Mouse (Mus musculus) naive thymus-derived CD4-positive, alpha-beta T cell, adult 2 months (primary cell): Measurements from ENCODE around the gene St8sia1.

Experiments
- DNase-seq: peaks from one replicate; pipeline ENCODE4 v3.0.0-alpha.2; 2011; ENCODE audit warnings: low read depth

St8sia1 gene

DNA sequence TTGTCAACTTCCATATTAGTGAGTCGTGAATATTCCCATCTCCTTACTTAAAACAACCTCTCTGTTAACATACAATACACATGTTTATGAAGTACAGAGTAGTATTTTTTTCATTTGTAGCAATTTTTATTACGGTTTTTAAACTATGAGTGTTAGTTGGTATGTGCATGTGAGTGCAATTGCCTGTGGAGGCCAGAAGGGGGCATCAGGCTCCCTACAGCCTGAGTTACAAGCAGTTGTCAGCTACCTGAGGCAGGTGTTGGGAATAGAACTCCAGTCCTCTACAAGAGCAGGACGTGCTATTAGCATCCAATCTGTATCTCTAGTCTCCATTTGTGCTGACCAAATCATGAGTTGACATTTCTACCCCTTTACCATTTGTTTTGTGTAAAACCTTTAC is 19.8 kb downstream of the St8sia1 start:
- no peak for DNase-seq

- no peak for DNase-seq
These were observed 20.8 kb downstream of the St8sia1 start for GRCm38 (mm10) chr6:142943419-142943818.

DNA sequence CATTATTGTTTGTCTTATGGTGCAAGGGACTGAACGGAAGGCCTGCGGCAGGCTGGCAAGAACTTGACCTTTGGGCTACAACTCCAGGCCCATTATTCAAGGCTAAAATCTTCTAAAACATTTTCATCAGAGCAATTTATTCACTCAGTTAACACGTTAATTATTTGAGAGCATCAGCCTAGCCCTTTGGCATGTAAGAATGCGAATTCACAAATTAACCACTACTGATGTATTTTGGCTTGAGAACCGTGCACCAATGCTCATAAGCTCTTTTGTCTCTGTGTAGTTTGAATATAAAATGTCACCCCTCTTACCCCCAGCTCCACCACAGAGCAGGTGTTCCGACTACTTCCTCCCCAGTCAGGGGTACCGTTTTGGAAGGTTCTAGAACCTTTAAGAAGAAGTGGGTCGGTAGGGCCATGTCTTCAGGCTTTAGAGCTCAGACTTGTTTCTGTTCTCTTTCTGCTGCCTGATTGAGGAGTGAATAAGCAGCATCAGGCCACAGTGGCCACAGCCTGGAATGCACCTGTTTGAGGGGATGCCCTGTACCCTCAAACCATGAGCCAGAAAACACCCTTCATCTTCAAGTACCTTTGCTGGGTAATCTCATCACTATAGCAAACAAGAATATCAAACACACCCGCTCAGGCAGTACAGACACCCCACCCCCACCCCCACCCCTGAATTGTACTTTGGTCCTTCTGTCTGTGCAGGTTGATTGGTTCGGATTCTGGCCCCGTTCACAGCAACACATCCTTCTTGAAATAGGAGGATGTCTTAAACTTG is 22.5 kb downstream of the St8sia1 start:
- DNase-seq, result peak; percentile 77

GRCm38 (mm10) chr6:142941078-142941477 is 23.2 kb downstream of the St8sia1 start:
- no peak for DNase-seq

DNA sequence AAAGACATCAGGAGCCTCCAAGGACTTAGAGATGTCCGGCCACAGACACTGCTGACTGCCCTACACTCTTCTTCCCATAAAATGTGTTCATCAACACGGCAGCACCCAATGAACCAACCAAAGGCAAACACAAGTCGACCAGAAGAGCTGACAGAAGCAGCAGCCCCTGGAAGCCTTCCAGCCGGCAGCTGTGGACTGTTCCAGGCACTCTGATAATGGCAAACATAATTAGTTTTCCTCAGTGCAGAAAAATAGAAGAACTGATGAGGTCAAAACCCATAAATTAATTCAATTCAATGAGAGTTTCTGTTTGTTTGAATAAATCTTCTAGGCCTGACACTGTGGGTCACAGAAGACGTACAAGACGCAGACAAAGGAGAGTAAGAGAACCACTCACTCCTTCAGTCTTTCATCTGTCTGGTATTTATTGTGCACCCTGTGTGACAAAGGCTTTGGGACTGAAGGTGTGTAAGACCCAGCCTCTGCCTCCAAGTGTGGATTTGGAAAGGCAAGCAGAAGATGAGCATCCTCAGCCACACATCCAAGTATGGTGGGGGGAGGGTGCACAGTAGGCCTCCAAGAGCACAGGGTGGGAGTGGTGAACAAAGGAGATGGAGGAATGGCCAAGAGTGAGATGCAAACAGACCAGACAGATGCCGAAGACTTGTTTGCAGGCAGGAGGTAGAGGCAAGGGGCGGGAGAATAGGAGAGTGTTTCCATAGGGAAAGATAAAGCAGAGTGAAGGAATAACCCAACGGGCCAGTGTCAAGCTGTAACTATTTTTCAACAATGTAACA is 25.5 kb downstream of the St8sia1 start:
- DNase-seq, result no peak

DNA sequence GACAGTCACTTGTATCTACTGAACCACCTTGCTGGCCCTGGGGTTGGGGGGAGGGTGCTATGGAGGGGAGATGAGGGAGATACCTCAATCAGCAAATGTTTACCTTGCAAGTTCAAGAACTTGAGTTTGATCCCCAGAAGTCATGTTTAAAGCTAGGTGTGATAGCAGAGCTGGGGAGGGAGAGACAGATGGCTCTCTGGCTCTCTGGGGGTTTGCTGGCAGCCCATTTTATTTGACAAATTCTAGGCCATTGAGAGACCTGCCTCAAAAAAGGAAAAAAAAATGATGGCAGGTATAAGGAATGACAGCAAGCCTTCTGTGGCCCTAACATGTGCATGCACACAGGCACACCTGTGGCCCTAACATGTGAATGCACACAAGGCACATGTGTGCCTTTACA is 26.2 kb downstream of the St8sia1 start:
- DNase-seq, result no peak

- DNase-seq, result no peak
These were observed 31.7 kb downstream of the St8sia1 start for GRCm38 (mm10) chr6:142932582-142932981.

- peak; percentile 60 for DNase-seq
These were observed 32.1 kb downstream of the St8sia1 start for GRCm38 (mm10) chr6:142932144-142932543.

DNA sequence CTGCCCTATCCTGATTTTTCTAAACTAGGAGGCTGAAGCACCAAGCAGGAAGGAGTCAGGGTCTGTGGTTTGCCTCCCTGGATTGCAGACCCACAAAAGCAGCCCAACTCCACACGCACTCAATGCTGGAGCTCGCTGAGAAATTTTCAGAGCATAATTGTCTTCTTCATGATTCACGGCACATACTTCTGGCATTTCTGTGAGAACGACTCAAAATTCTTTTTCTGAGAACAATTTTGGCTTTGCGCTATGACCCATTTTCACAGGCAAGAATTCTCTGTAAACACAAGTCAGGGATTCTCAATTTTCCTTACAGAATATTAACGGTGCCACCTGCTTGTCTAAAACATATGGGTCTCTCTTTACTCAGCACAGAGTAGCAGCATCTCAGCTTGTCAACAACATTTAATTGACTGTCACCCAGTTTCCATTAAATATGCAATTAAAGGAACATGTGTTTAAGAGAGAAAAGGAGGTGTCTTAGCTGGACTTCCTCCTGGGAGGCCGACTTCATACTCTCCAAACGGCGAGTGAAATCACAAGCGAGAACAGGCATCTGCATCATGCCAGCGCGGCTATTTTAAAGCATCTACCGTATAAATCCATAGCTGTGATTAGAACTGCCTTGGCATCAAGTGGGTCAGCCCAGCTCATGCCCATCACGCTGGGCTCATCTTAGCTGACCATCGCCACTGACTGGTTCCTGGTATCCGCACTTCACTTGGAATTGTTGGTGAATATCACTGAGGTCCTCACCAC is 35.5 kb downstream of the St8sia1 start:
- DNase-seq, result no peak

DNA sequence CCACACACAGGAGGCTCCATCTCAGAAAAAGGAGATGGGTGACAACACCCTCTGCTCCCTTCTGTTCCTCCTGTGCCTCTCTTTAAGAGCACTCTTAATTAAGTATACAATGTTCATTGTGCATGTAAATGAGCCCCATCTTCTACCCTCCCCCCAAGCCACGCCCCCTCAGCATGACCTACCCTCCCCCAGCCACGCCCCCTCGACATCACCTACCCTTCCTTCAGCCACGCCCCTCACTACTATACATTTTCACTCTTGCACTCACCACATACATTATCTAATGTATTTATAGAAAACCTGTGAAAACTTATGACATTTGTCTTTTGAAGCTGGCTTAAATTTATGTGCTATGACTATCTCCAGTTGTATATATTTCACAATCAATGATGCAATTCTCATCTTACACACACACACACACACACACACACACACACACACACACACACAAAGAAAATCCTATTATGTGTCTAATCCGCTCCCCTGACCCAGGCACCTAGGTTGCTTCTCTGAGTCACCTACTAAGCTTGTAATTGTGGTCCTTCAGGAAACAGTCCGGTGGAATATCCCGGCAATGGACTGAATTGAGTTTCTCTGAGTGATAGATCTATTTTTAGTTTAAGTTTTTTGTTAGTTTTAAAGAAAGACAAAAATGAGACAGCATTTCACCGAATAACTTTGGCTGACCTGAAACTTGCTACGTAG is 37.2 kb downstream of the St8sia1 start:
- no peak for DNase-seq

DNA sequence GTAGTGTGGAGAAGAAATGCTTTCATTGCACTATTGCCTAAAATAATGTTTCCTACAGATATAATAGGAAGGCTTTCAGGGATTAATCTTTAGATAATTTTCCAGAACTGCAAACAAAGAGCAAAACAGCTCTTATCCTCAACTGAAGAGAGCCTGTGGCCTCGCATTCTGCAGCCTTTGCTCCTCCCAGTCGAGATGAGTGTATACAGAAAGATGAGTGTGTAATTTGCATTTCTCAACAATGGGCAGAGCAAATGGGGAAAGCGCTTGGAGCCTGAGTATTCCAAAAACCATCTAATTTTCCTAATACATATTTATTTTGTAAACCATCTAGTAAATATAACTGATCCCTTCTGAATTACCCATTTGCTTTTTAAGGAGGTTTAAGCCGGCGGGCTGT is 38.3 kb downstream of the St8sia1 start:
- DNase-seq, result no peak

DNA sequence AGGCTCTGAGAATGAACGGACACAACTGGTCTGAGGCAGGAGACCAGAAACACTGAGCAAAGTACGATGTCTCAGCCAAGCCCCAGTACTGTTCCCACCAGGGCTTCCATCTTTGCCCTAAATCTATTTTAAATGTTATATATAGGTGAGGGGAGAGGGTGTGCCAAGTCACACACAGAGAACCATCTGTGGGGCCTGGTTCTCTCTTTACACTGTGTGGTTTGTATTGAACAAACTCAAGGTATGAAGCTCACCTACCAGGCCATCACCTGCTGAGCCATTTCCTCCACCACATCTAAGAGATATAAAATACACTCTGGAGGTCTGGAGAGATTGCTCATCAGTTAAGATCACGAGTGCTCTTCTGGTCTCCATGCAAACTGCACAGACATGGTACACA is 38.9 kb downstream of the St8sia1 start:
- DNase-seq, result peak; percentile 46

DNA sequence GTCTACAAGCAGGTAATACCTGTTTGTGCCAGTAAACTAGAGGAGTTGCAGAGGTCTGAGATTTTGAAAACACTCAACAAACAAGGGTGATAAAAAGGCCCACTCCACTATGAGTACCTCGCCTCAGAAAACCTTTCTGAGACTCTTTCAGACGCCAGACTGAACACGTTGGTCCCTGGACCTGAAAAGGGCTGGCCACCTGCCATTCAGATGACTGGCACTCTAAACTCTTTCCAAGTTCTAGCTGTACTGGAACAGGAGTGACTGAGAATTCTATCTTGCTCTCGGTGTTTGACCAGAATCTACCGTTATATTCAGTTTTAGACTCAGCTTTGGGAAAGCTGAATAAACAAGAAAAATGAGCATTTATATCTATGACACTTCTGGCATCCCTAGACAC is 43.4 kb downstream of the St8sia1 start:
- DNase-seq, result no peak

GRCm38 (mm10) chr6:142918691-142919090 is 45.6 kb downstream of the St8sia1 start:
- DNase-seq, result peak; percentile 39

- DNase-seq, result peak; percentile 86
These were observed 46.8 kb downstream of the St8sia1 start for GRCm38 (mm10) chr6:142917471-142917901.

GRCm38 (mm10) chr6:142916271-142916941 is 47.8 kb downstream of the St8sia1 start:
- peak; percentile 74 for DNase-seq

DNA sequence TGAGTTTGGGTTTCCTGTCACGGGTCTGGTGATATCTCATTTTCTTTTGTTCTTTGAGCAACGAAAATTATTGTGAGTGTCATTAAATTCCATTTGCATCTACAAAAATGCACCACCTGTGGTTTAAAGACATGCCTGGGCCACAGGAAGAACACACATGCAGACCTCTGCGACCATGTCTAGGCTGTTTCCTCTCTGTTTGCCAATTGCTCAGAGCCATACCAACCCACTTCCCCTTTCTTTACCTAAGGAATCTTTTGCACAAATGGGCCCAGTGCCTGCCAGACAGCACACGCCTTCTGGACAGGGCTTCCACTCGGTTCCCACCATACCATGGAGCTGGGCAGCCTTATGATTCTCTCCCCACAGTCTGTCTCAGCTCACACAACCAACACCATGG is 48.8 kb downstream of the St8sia1 start:
- peak; percentile 86 for DNase-seq

DNA sequence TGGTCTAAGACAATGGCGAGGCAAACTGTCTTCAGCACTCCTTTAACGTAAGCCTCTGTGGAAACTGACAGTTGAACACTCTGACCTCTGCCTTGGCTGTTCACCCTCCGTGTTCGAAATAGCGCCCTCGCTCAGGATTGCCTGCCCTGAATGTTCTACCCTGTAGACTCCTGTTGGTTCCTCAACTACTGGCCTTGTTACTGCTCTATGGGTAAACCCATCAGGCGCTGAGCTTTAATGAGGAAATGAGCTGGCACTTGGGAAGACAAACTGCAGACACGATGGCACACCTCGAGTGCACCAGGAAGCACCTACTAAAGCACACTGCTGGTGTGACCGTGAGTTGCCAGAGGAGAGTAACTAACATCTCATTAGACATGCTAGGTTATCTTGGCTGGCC is 49.6 kb downstream of the St8sia1 start:
- DNase-seq, result no peak

DNA sequence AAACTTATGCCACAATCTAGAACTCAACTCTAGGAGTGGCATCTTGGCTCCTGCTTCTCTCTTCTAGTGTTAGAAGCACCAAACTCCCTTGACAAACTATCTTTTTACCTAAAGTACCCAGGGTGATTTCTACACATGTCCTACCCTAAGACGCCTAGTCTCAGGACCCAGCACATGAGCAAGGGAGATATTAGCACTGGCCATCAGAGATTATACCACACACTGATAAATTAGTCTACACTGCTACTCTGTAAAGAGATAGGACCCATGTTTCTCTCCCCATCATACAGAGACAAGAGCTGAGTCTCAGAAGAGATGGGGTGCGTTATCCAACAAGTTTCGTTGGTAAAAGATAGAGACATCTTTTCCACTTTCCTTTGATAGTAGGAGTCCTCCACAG is 53.0 kb downstream of the St8sia1 start:
- DNase-seq, result no peak

- DNase-seq, result no peak
These were observed 53.5 kb downstream of the St8sia1 start for GRCm38 (mm10) chr6:142910721-142911120.

GRCm38 (mm10) chr6:142909771-142910105 is 54.5 kb downstream of the St8sia1 start:
- DNase-seq, result no peak
